Mouse (Mus musculus): ENCODE measurements at regions not wholly inside any gene's neighbourhood (a gene's known extent, or its start where the extent isn't known, plus 50 kb on each side); places are given as distances from the start of the nearest gene placed in this dataset.
A peak's percentile ranks its signal among the peaks of the same experiment; 100 is the strongest.

DNA sequence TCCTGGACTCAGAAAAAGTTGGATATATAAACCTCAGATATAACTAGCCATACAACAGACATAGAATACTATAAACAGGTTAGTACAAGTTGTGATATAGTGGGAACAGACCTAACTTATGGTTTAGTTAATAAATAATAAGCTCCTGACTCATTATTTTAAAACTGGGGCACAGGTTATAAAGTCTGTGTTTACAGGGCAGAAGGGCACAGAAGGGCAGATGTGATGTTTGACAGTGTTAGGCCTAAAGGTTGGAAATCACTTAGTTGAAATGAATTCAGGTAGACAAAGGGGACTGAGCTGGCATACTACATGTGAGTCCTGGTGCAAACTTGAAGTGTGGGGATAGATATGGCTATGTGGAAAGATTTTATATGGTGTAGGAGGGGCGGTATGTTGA lies 128.2 kb upstream of the Manea start:
- no peaks in the 10 kb centered on the region for H3K4me1 ChIP-seq (ENCODE audit: control insufficient read depth, insufficient read depth, low read length)
- H3K27ac ChIP-seq (ENCODE audit: insufficient read depth, low read depth, low read length) = no peak overlapping the region
- TF ChIP-seq POLR2A (IDR thresholded peaks at IDR 0.05; ENCODE audit: borderline replicate concordance, low read depth, low read length) = no peak
- H3K4me3 ChIP-seq (ENCODE audit: insufficient read depth, low read length) = no peak overlapping the region

DNA sequence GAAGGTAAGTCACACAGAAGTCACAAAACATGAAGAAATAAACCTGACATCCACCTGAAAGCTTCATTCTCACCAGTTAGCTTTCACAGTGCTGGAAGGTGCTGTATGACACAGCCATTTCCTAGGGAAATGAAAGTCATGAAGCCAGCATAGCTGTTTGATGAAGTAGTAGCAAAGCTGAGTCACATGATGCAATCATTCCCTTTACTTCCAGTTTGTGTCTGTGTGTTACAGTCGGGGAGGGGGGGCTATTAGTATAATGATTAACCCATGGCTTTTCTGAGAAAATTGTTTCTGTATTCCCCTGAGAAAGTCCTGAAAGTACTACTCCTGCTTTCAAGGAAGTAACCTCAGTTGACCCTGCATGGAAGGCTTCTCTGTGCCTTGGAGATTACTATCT lies 94.8 kb upstream of the Manea start:
- TF ChIP-seq CTCF (IDR thresholded peaks at IDR 0.05; ENCODE audit: low read depth, low read length) = no peak
- no peak for TF ChIP-seq POLR2A (IDR thresholded peaks at IDR 0.05; ENCODE audit: borderline replicate concordance, low read depth, low read length)
- Histone ChIP-seq H3K4me3 (ENCODE audit: insufficient read depth, low read length) (no peak overlapping the region), H3K4me1 (ENCODE audit: control insufficient read depth, insufficient read depth, low read length) (peaks cover 20% of the 10 kb centered on the region), H3K27ac (ENCODE audit: insufficient read depth, low read depth, low read length) (peak overlapping the region; percentile 33; the same call in 1 of the 2 replicates)

DNA sequence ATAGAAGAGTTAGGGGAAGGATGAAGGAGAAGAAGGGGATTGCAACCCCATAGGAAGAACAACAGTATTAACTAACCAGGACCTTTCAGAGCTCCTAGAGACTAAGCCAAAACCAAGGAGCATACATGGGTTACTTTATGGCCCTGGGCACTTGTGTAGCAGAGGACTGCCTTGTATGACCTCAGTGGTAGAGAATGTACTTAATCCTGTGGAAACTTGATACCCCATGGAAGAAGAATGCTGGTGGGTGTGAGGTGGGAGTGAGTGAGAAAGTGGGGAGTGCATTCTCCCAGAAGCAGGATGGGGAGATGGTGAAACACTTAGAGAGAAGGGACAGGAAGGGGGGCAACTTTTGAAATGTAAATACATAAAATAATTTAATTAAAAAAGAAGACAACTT lies 75.4 kb upstream of the Manea start:
- H3K4me1 ChIP-seq (ENCODE audit: control insufficient read depth, insufficient read depth, low read length) = no peaks in the 10 kb centered on the region
- TF ChIP-seq CTCF (IDR thresholded peaks at IDR 0.05; ENCODE audit: low read depth, low read length) (no peak), POLR2A (IDR thresholded peaks at IDR 0.05; ENCODE audit: borderline replicate concordance, low read depth, low read length) (no peak)
- no peak overlapping the region for H3K4me3 ChIP-seq (ENCODE audit: insufficient read depth, low read length)
- H3K27ac ChIP-seq (ENCODE audit: insufficient read depth, low read depth, low read length) = no peak overlapping the region

DNA sequence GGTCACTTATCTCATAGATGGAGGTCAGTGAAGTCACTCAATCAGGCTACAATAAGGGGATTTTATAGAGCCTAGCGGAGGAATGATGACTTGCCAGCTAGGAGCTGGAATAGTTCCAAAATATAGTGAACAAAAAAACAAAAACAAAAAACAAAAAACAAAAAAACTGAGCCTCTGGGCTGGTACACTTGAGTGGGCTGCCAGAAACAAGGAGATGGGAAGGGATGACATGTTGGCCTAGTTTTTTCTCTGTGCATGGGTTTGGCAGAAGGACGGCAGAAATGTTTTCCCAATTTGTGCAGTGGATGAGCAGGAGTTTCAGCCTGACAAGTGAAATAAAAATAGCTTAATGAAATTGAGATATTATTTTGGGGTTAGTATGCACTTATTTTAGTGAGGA lies 57.6 kb upstream of the Manea start:
- no peak overlapping the region for H3K4me3 ChIP-seq (ENCODE audit: insufficient read depth, low read length)
- H3K27ac ChIP-seq (ENCODE audit: insufficient read depth, low read depth, low read length) = no peak overlapping the region
- TF ChIP-seq CTCF (IDR thresholded peaks at IDR 0.05; ENCODE audit: low read depth, low read length) (no peak), POLR2A (IDR thresholded peaks at IDR 0.05; ENCODE audit: borderline replicate concordance, low read depth, low read length) (no peak)
- no peaks in the 10 kb centered on the region for H3K4me1 ChIP-seq (ENCODE audit: control insufficient read depth, insufficient read depth, low read length)

DNA sequence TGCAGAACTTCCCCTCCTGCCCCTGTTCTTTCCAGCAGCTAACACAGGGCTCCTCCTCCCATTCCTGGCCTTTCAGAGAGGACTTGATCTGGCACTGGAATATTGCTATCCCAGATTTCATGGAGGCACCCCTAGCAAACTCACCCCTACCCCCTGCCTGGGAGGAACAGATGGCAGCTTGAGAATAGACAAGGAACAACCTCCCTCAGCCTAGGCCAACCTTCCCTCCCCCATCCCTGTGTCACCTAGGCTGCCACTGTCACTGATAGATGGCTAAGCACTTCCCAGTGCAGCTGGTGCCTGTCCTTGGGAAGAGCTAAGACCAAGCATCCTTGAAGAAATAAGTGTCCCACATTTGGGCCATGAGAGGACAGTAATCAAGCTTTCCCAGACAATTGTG lies 55.5 kb upstream of the Manea start:
- TF ChIP-seq CTCF (IDR thresholded peaks at IDR 0.05; ENCODE audit: low read depth, low read length) (no peak), POLR2A (IDR thresholded peaks at IDR 0.05; ENCODE audit: borderline replicate concordance, low read depth, low read length) (no peak)
- no peaks in the 10 kb centered on the region for H3K4me1 ChIP-seq (ENCODE audit: control insufficient read depth, insufficient read depth, low read length)
- no peak overlapping the region for H3K27ac ChIP-seq (ENCODE audit: insufficient read depth, low read depth, low read length)
- no peak overlapping the region for H3K4me3 ChIP-seq (ENCODE audit: insufficient read depth, low read length)

Measured in bone marrow macrophage, adult 2 months (primary cell).